In genomic region chr7:127912190-127912871, GRCm38 (mm10) we compare ENCODE assay signal across 8 mouse cellular contexts. TPM values are rescaled to one million over a fixed set of nuclear protein-coding genes. Genes with fewer than 3 reads are reported as not detected.
DNase-seq lines count a peak whose midpoint lies in the region; ATAC-seq lines count a peak whose summit lies in the region.

Gene Kat8 (plus strand): TSS chr7:127912516.

- H3K9ac ChIP-seq in embryonic facial prominence, embryonic 11.5 days (replicated peaks; ENCODE audit: low read length): peak within 1 kb of the TSS; percentile 77
- peak within 1 kb of the TSS; percentile 83 for H3K9ac ChIP-seq in midbrain, embryonic 11.5 days (ENCODE audit: low read length)

- no peaks in the 10 kb centered on the region for H3K9me3 ChIP-seq in embryonic facial prominence, embryonic 11.5 days (replicated peaks; ENCODE audit: control insufficient read depth, low read length)
- H3K9me3 ChIP-seq in midbrain, embryonic 11.5 days (ENCODE audit: control insufficient read depth, low read length): no peaks in the 10 kb centered on the region

- intact Hi-C loops in left cerebral cortex, postnatal 4 days (cut with DNase I): no loop called here

- peak within 1 kb of the TSS; percentile 73 for H3K27ac ChIP-seq in embryonic facial prominence, embryonic 11.5 days (replicated peaks; ENCODE audit: low read depth, low read length)
- H3K27ac ChIP-seq in midbrain, embryonic 11.5 days (ENCODE audit: low read depth, low read length): peak within 1 kb of the TSS; percentile 54

- WGBS in embryonic facial prominence, embryonic 11.5 days: 1% methylated on average over 40 of the region's 40 CpGs
- WGBS in midbrain, embryonic 11.5 days: under 1% methylated on average over 40 of the region's 40 CpGs

- peak; percentile 89 for DNase-seq in 3134 (ENCODE audit: extremely low read depth, insufficient read length, low spot score)
- DNase-seq in adrenal gland, postnatal 25 days: peak; percentile 88
- DNase-seq in embryonic facial prominence, embryonic 11.5 days (ENCODE audit: low spot score): peak; percentile 95
- peak; percentile 90 for DNase-seq in kidney, adult 11 months
- peak; percentile 89 for DNase-seq in left cerebral cortex, postnatal 4 days
- DNase-seq in midbrain, embryonic 11.5 days (ENCODE audit: low spot score, missing footprints): peak; percentile 98
- peak; percentile 91 for DNase-seq in skeletal muscle tissue, adult 2 months (ENCODE audit: low read depth, low spot score)

- peaks cover 18% of the 10 kb centered on the region for H3K36me3 ChIP-seq in embryonic facial prominence, embryonic 11.5 days (replicated peaks; ENCODE audit: control insufficient read depth, insufficient read depth, low read depth, low read length)
- peaks cover 11% of the 10 kb centered on the region for H3K36me3 ChIP-seq in midbrain, embryonic 11.5 days (ENCODE audit: control insufficient read depth, insufficient read depth, low read length)

- peak within 1 kb of the TSS; percentile 96 for H3K4me3 ChIP-seq in embryonic facial prominence, embryonic 11.5 days (ENCODE audit: low read depth, low read length)
- peak within 1 kb of the TSS; percentile 97 for H3K4me3 ChIP-seq in midbrain, embryonic 11.5 days (ENCODE audit: low read depth, low read length)

- ATAC-seq in embryonic facial prominence, embryonic 11.5 days (replicated peaks; ENCODE audit: insufficient number of reproducible peaks, low FRiP score, low TSS enrichment, low read depth): peak; percentile 89
- ATAC-seq in granulocyte monocyte progenitor cell, adult 5-6 weeks (replicated peaks; ENCODE audit: poor library complexity, severe bottlenecking): peak; percentile 98
- ATAC-seq in midbrain, embryonic 11.5 days (ENCODE audit: low FRiP score): peak; percentile 93

- peak within 1 kb of the TSS; percentile 71 for H3K4me2 ChIP-seq in embryonic facial prominence, embryonic 11.5 days (ENCODE audit: low read depth, low read length)
- H3K4me2 ChIP-seq in midbrain, embryonic 11.5 days: peak within 1 kb of the TSS; percentile 75

- H3K27me3 ChIP-seq in embryonic facial prominence, embryonic 11.5 days (ENCODE audit: control insufficient read depth, insufficient read depth, low read length): no peaks in the 10 kb centered on the region
- H3K27me3 ChIP-seq in midbrain, embryonic 11.5 days (ENCODE audit: control insufficient read depth, insufficient read depth, low read length): no peaks in the 10 kb centered on the region

- H3K4me1 ChIP-seq in embryonic facial prominence, embryonic 11.5 days (ENCODE audit: control insufficient read depth, insufficient read depth, low read length): no peaks in the 10 kb centered on the region
- peaks cover 6% of the 10 kb centered on the region for H3K4me1 ChIP-seq in midbrain, embryonic 11.5 days (ENCODE audit: control insufficient read depth, insufficient read depth, low read length)

RNA-seq across cellular contexts. Expression of gene Kat8, which starts in this region (rescaled TPM):
- 30.0 and 32.6 TPM in 2 replicates for total RNA-seq in adrenal gland, postnatal 25 days (2021)
- polyA plus RNA-seq in embryonic facial prominence, embryonic 11.5 days (2014; fragmentation: Nextera tagmentation; extraction: Ambion mirVana): 49.5 and 55.2 TPM in 2 replicates
- 20.4 and 25.0 TPM in 2 replicates for total RNA-seq in granulocyte monocyte progenitor cell, adult 5-6 weeks (2014; fragmentation: Nextera tagmentation)
- 18.1 and 21.0 TPM in 2 replicates for total RNA-seq in granulocyte monocyte progenitor cell, adult 5-6 weeks (2017)
- 10 to 100 TPM; 28.1 to 31.1 TPM for total RNA-seq in left cerebral cortex, postnatal 4 days (2021)
- 54.6 and 57.1 TPM in 2 replicates for polyA plus RNA-seq in midbrain, embryonic 11.5 days (2014; fragmentation: Nextera tagmentation; extraction: Ambion mirVana)

Comparison
In these comparisons a context has a peak if more than half of its experiments do, and no peak if none do; other contexts are left out.
1. Peak in every context shown above with its lines: DNase-seq, ATAC-seq, H3K4me3 ChIP-seq and H3K27ac ChIP-seq.